26 mouse cellular contexts compared by ENCODE assay signal in the genomic region with DNA sequence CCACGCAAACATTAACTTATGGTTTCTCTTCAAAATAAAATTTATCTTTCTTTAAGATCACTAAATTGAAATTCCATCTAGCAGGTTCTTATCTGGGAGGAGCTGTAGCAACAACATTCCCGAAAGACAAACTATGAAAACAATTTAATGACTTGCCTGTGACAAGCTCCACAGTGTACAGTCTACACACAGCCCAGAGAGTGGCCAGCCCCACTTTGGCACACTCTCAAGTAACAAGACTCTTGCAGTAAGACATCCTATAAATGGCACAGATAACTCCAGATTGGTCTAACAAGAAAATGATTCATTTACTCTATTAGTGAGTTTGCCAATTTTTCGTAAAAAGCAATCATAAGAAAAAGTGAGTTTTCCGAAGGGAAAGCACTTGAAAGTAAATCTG. TPM values are rescaled to one million over a fixed set of nuclear protein-coding genes. Genes with fewer than 3 reads are reported as not detected.
DNase-seq lines count a peak whose midpoint lies in the region; ATAC-seq lines count a peak whose summit lies in the region.
"Had no signal": no experiment of that assay in that cellular context is flagged by ENCODE, and none has a peak within 500 bp of the region (broad histone marks: within the 10 kb centered on the region; RNA-seq: fewer than 3 reads in every experiment).

No protein-coding gene starts in this region.

- H3K4me1 ChIP-seq in heart, embryonic 14.5 days (ENCODE audit: control insufficient read depth in 2 of 2, insufficient read depth in 2 of 2, low read length in 2 of 2): peaks cover 0 to 22% of the 10 kb centered on the region in 2 experiments; a peak in 2 of 4 replicates
- peaks cover 15% of the 10 kb centered on the region; the same call in 1 of the 2 replicates for H3K4me1 ChIP-seq in lung, embryonic 15.5 days

- 0 out of 2 replicates have a peak, but pooled peaks cover 5% of the 10 kb centered on the region for H3K36me3 ChIP-seq in heart, embryonic 14.5 days (ENCODE audit: control insufficient read depth, insufficient read depth, low read length)
- no peaks in the 10 kb centered on the region for H3K36me3 ChIP-seq in lung, embryonic 15.5 days

- H3K4me3 ChIP-seq in heart, embryonic 14.5 days (ENCODE audit: control insufficient read depth in 1 of 2, insufficient read depth in 1 of 2, low read depth in 1 of 2, low read length in 2 of 2): no peak overlapping the region
- no peak overlapping the region for H3K4me3 ChIP-seq in lung, embryonic 15.5 days
- H3K4me3 ChIP-seq: left cerebral cortex, adult 2 months; limb, embryonic 10.5 days; neural tube, embryonic 12.5 days had no signal

- intact Hi-C loops in heart, postnatal 10 days (cut with DNase I): loop anchor here (10.0 kb wide), 2 partner anchors 379 to 471 kb away; partner anchors contain the start of gene Sdhaf3

- 71% methylated on average over 4 of the region's 4 CpGs for WGBS in heart, embryonic 14.5 days
- WGBS in lung, embryonic 15.5 days: 47% methylated on average over 4 of the region's 4 CpGs

- no peak for DNase-seq in heart, postnatal 10 days
- peak; percentile 9 for DNase-seq in urinary bladder, postnatal 14 days (ENCODE audit: low spot score)
- DNase-seq in urinary bladder, postnatal 36 days (ENCODE audit: low spot score in 2 of 2): no peak
- peak; percentile 52 to 70 for DNase-seq in lung, postnatal 4 days
- DNase-seq in Muller cell, postnatal 12 days (ENCODE audit: inconsistent ontology term): no peak
- DNase-seq in embryo, embryonic 10.5 days (ENCODE audit: low spot score): no peak
- DNase-seq: adrenal gland, adult 8-10 months; cerebellum, postnatal 14 days; embryo, embryonic 11 days; gastrocnemius, postnatal 36 days; kidney, adult 8-10 months; kidney, postnatal 25 days; layer of hippocampus, adult 9-11 months; liver, postnatal 0 days; right cerebral cortex, adult 18-20 months; thymus, postnatal 25 days had no signal

- no peak for ATAC-seq in heart, embryonic 14.5 days (ENCODE audit: insufficient number of reproducible peaks, insufficient read depth, low FRiP score, low read depth)
- ATAC-seq in lung, embryonic 15.5 days (ENCODE audit: borderline replicate concordance, extremely low read depth, low FRiP score, low TSS enrichment): peak; percentile 60
- ATAC-seq: inflammation-experienced regulatory T-cells, adult 6 months; liver, postnatal 0 days; Patski had no signal

- no peaks in the 10 kb centered on the region for H3K9me3 ChIP-seq in heart, embryonic 14.5 days (ENCODE audit: control insufficient read depth, low read length)
- H3K9me3 ChIP-seq in lung, embryonic 15.5 days: no peaks in the 10 kb centered on the region
- H3K9me3 ChIP-seq: forebrain, embryonic 10.5 days; hindbrain, embryonic 13.5 days; limb, embryonic 10.5 days; neural tube, embryonic 12.5 days had no signal

- H3K27me3 ChIP-seq in heart, embryonic 14.5 days (ENCODE audit: control insufficient read depth, insufficient read depth, low read length): no peaks in the 10 kb centered on the region
- no peaks in the 10 kb centered on the region for H3K27me3 ChIP-seq in lung, embryonic 15.5 days
- H3K27me3 ChIP-seq: hindbrain, embryonic 13.5 days; neural tube, embryonic 12.5 days; Patski had no signal

- no peak overlapping the region for H3K27ac ChIP-seq in heart, embryonic 14.5 days (replicated peaks in 1 of 2; ENCODE audit: control insufficient read depth in 1 of 2, insufficient read depth in 1 of 2, low read depth in 2 of 2, low read length in 2 of 2)
- no peak overlapping the region for H3K27ac ChIP-seq in lung, embryonic 15.5 days
- H3K27ac ChIP-seq: forebrain, embryonic 10.5 days; hindbrain, embryonic 13.5 days; left cerebral cortex, adult 2 months; limb, embryonic 10.5 days; neural tube, embryonic 12.5 days had no signal

- H3K9ac ChIP-seq in heart, embryonic 14.5 days (ENCODE audit: low read length): no peak overlapping the region
- H3K9ac ChIP-seq in lung, embryonic 15.5 days: no peak overlapping the region
- H3K9ac ChIP-seq: hindbrain, embryonic 13.5 days; liver, postnatal 0 days; neural tube, embryonic 12.5 days had no signal

- peak overlapping the region; percentile 1 for H3K4me2 ChIP-seq in heart, embryonic 14.5 days (ENCODE audit: low read length)
- no peak overlapping the region for H3K4me2 ChIP-seq in lung, embryonic 15.5 days
- H3K4me2 ChIP-seq: heart, embryonic 11.5 days had no signal

RNA-seq across cellular contexts. Expression of gene Sem1, which starts 2.7 kb away (rescaled TPM):
- 252 and 256 TPM in 2 replicates for polyA plus RNA-seq in heart, embryonic 14.5 days (2014; fragmentation: Nextera tagmentation; extraction: Ambion mirVana)
- 100 to 1,000 TPM; 103 to 116 TPM for total RNA-seq in heart, postnatal 10 days (2021)
- 244 and 259 TPM in 2 replicates for polyA plus RNA-seq in lung, embryonic 15.5 days (2015; fragmentation: Nextera tagmentation; extraction: Ambion mirVana)

Comparison
In these comparisons a context has a peak if more than half of its experiments do, and no peak if none do; other contexts are left out.
1. DNase-seq: peak in urinary bladder, postnatal 14 days (single experiment) and lung, postnatal 4 days (2 of 2); none in heart, postnatal 10 days (0 of 2), urinary bladder, postnatal 36 days (0 of 2), Muller cell, postnatal 12 days (single experiment) and embryo, embryonic 10.5 days (single experiment).